Mouse (Mus musculus): ENCODE data around the gene H2-DMa. TPM values are rescaled to one million over a fixed set of nuclear protein-coding genes. Genes with fewer than 3 reads are reported as not detected.
A peak's percentile ranks its signal among the peaks of the same experiment; 100 is the strongest.

Gene H2-DMa
- polyA plus RNA-seq, 1 experiment from 2014 or later, result 6.9 TPM

DNA sequence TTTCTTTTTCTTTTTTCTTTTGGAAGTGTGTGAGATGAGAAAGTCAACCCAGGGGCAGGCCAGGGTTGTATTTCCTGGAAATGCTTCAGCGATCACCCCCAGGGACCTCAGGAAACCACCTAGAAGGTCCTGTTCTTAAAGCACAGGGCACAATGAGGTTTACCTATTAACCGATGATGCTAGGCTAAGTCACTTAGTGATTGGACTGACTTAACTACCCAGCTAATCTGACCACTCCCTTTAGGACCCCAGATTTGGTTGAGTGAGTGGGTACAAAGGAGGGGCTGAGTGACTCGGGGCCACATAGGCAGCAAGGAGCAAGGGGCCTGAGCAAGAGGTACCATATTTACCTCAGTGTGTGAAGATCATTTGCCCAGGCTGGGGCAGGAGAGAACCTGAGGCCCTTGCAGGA, 25.6 kb downstream of the H2-DMa start:
- peaks cover 27% of the 10 kb centered on the region for H3K27me3 ChIP-seq (ENCODE audit: poor library complexity, severe bottlenecking)
- 79% methylated on average over 3 of the region's 3 CpGs for WGBS
- H3K4me1 ChIP-seq, result peaks cover 12% of the 10 kb centered on the region
- H3K9me3 ChIP-seq, result no peaks in the 10 kb centered on the region
- H3K36me3 ChIP-seq (replicated peaks), result no peaks in the 10 kb centered on the region
- no peak overlapping the region for H3K4me3 ChIP-seq
- H3K27ac ChIP-seq, result no peak overlapping the region
- no peak for DNase-seq (ENCODE audit: extremely low spot score, low spot score)

DNA sequence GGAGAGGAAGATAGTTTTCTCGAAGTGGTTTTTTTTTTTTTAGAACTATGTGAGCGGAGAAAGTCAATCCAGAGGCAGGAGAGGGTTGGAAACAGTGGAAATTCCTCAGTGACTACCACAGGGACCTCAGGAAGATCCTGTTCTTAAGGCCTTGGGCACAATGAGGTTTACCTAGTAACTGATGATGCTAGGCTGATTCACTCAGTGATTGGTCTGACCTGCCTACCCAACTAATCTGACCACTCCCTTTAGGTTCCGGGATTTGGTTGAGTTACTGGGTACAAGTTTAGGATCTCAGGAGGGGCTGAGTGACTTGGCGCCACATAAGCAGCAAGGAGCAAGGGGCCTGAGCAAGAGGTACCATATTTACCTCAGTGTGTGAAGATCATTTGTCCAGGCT, 33.6 kb downstream of the H2-DMa start, which contains the start of gene H2-DMb1:
Gene H2-DMb1, plus strand, starts transcription at position 150 of the 400 bp plus-strand sequence.
- Histone ChIP-seq H3K27me3 (ENCODE audit: poor library complexity, severe bottlenecking) (0 out of 2 replicates have a peak, but pooled peaks cover under 1% of the 10 kb centered on the region), H3K4me3 (no peak within 1 kb of the TSS), H3K9me3 (no peaks in the 10 kb centered on the region), H3K36me3 (replicated peaks) (no peaks in the 10 kb centered on the region), H3K27ac (no peak within 1 kb of the TSS), H3K4me1 (no peaks in the 10 kb centered on the region)
- 63% methylated on average over 4 of the region's 4 CpGs for WGBS
- no peak for DNase-seq (ENCODE audit: extremely low spot score, low spot score)

DNA sequence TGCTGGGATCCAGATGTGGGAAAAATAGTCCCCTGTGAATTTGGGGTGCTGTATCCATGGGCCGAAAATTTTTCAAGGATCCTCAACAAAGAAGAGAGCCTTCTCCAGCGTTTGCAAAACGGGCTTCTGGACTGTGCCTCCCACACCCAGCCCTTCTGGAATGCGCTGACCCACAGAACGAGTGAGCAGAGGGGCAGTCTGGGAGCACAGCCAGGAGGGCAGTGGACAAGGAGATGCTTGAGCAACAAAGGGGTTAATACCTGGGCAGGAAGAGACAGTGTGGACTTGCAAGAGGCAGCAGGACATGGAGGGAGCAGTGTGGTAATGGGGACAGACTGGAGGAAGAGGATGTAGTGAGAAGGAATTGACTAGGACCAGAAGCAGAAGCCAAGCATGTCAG, 36.2 kb downstream of the H2-DMa start:
- WGBS, result 66% methylated on average over 5 of the region's 5 CpGs
- DNase-seq (ENCODE audit: extremely low spot score, low spot score), result no peak
- no peak overlapping the region for H3K4me3 ChIP-seq

DNA sequence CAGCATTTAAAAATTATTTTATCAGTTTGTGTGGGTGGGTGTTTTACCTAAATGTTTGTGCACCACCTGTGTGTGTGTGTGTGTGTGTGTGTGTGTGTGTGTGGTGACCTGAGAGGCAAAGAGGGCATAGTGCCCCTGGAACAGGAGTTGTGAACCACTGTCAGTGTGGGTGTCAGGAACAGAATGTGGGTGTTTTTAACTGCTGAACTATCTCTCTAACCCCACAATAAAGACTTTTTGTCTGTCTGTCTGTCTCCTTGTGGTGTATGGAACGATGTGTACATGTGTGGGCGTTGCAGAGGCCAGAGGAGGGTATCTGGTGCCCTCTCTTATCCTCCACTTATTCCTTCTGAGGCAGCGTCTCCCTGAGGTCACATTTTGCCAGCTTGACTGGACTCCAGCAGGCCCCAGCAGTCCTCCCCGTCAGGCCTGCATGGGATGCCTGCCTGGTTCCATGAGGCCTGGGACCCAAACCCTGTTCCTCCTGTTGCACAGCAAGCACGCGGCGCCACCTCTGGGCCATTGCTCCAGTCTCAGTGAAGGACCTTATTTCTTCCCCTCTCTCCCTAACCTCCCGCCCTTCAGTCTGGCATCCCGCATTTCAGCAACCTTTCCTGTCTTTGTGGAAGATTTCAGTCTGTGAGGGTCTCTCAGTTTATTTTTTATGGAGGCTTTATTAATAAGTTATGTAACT, 45.0 kb downstream of the H2-DMa start:
- peaks cover 9% of the 10 kb centered on the region; the same call in 1 of the 2 replicates for H3K9me3 ChIP-seq
- 42% methylated on average over 9 of the region's 9 CpGs for WGBS
- H3K4me1 ChIP-seq, result no peaks in the 10 kb centered on the region
- H3K27me3 ChIP-seq (ENCODE audit: poor library complexity, severe bottlenecking), result no peaks in the 10 kb centered on the region
- H3K4me3 ChIP-seq, result no peak overlapping the region
- DNase-seq (ENCODE audit: extremely low spot score, low spot score), result no peak
- H3K27ac ChIP-seq, result no peak overlapping the region
- no peaks in the 10 kb centered on the region for H3K36me3 ChIP-seq (replicated peaks)

More for the DNA sequence above, 36.2 kb downstream of the H2-DMa start:
- H3K9me3 ChIP-seq, result no peaks in the 10 kb centered on the region
- H3K36me3 ChIP-seq (replicated peaks), result no peaks in the 10 kb centered on the region
- H3K27me3 ChIP-seq (ENCODE audit: poor library complexity, severe bottlenecking), result no peaks in the 10 kb centered on the region
- H3K4me1 ChIP-seq, result no peaks in the 10 kb centered on the region
- H3K27ac ChIP-seq, result no peak overlapping the region

DNA sequence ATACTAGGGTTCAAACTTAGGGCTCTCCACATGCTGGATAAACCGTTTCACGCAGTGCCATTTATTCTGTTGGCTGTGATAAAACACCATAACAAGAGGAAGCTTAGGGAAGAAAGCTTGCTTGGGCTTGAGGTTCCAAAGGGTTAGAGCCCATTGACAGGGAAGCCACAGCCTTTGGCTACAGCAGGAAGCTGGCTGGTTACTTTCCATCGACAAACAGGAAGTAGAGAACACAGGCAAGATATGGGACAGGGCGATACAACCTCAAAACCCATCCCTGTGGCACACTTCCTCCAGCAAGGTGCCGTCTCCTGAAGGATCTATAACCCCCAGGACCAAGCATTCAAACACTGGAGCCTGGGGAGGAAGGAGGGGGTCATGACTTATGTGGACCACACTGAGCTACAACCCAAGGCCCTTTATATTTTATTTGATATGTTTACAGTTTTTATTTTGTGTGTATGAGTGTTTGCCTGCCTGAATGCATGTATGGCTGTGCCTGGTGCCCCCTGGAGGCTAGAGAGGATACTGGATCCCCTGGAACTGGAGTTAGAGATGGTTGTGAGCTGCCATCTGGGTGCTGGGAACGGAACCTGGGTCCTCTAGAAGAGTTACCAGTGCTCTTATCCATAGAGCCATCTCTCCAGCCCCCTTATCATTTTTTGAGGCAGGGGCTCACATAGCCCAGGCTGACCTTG, 45.8 kb downstream of the H2-DMa start:
- Histone ChIP-seq H3K4me1 (no peaks in the 10 kb centered on the region), H3K27me3 (ENCODE audit: poor library complexity, severe bottlenecking) (no peaks in the 10 kb centered on the region), H3K27ac (no peak overlapping the region), H3K9me3 (peaks cover 9% of the 10 kb centered on the region; the same call in 1 of the 2 replicates), H3K4me3 (no peak overlapping the region), H3K36me3 (replicated peaks) (no peaks in the 10 kb centered on the region)
- WGBS, result 87% methylated on average over 6 of the region's 6 CpGs
- no peak for DNase-seq (ENCODE audit: extremely low spot score, low spot score)

DNA sequence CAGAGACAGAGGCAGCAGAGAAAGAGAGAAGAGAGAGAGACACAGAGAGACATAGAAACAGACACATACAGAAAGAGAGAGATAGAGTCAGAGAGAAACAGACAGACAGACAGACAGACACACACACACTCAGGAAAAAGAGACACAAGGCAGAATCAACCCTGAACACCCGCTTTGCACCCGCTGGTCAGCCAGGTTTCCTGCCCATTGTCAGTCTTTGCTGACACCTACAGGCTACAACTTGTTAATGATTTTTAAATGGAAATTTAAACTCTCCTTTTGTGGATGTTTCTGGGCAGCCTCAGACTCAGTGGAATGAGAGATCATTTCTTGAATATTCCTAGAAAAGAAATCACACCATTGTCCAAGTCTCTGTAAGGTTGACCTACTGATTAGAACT, 49.9 kb downstream of the H2-DMa start:
- peaks cover 4% of the 10 kb centered on the region; the same call in 1 of the 2 replicates for H3K9me3 ChIP-seq
- DNase-seq (ENCODE audit: extremely low spot score, low spot score), result peak; percentile 31
- no peak overlapping the region for H3K27ac ChIP-seq
- WGBS, result 2% methylated on average over 2 of the region's 2 CpGs
- no peaks in the 10 kb centered on the region for H3K4me1 ChIP-seq
- H3K4me3 ChIP-seq, result no peak overlapping the region
- H3K27me3 ChIP-seq (ENCODE audit: poor library complexity, severe bottlenecking), result no peaks in the 10 kb centered on the region
- no peaks in the 10 kb centered on the region for H3K36me3 ChIP-seq (replicated peaks)

DNA sequence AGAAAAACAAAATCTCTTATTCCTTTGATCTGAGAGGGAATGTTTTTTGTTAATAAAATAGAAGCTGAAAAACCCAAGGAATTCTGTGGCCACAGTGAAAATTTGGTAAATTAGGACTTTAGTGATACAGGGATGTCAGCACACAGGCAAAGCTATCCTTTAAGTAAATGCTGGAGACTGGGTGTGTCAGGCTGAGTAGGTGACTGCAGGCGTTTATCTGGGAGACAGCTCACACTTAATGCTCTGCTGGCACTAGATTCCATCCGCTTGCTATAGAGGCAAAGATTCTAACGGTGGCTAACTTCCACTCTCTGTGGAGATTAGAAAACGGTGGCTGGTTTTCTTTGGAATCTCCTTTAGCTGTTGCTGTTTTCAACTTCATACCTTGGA, 51.1 kb downstream of the H2-DMa start:
- no peaks in the 10 kb centered on the region for H3K36me3 ChIP-seq (replicated peaks)
- H3K27ac ChIP-seq, result no peak overlapping the region
- H3K9me3 ChIP-seq, result peaks cover under 1% of the 10 kb centered on the region; the same call in 1 of the 2 replicates
- no peak for DNase-seq (ENCODE audit: extremely low spot score, low spot score)
- no peaks in the 10 kb centered on the region for H3K4me1 ChIP-seq
- no peaks in the 10 kb centered on the region for H3K27me3 ChIP-seq (ENCODE audit: poor library complexity, severe bottlenecking)
- WGBS, result 35% methylated on average over 4 of the region's 4 CpGs
- H3K4me3 ChIP-seq, result no peak overlapping the region

DNA sequence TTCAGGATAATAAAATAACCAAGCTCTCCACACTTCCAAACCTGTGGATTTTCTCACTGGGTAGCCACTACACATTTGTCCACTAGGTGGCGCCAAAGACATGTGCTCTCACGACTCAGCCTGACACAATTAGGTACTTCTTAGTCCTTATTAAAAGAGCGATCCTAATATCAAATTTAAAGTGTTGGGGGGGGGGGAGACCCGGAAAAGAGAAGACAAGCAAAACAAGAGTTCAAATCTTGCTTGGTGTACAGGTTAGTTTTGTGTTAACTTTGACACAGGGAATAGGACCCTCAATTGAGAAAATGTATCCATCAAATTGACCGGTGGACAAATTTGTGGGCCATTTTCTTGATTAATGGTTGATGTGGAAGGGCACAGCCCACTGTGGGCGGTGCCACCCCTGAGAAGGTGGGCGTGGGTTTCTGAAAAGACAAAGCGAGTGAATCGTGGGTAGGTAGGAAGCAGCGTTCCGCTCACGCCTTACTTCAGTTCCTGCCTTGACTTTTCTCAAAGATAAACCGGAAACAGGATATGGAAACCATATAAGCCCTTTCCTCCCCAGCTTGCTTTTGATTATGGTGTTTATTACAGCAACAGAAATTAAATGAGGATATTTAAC, 51.6 kb downstream of the H2-DMa start:
- H3K27me3 ChIP-seq (ENCODE audit: poor library complexity, severe bottlenecking), result no peaks in the 10 kb centered on the region
- no peak overlapping the region for H3K27ac ChIP-seq
- no peak overlapping the region for H3K4me3 ChIP-seq
- 46% methylated on average over 13 of the region's 13 CpGs for WGBS
- no peaks in the 10 kb centered on the region; the same call in 1 of the 2 replicates for H3K9me3 ChIP-seq
- H3K36me3 ChIP-seq (replicated peaks), result no peaks in the 10 kb centered on the region
- peak; percentile 71 for DNase-seq (ENCODE audit: extremely low spot score, low spot score)
- no peaks in the 10 kb centered on the region for H3K4me1 ChIP-seq

DNA sequence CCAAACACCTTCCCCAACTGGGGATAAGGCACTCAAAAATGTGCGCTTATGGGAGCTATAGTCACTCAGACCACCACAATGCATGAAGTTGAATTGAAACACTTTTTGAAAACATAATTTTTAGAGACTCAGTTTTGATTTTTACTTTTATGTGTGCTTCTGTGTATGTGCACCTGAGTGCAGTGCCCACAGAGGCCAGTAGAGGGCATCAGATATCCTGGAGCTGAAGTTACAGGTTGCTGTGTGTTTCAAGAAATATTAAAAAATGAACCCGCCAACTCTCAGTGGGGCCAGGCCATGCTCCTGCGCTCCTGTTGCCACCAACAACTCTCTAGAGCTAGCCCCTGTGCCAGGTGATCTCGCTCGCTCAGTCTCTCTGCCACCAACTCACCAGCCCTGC, 53.2 kb downstream of the H2-DMa start:
- no peaks in the 10 kb centered on the region for H3K27me3 ChIP-seq (ENCODE audit: poor library complexity, severe bottlenecking)
- DNase-seq (ENCODE audit: extremely low spot score, low spot score), result no peak
- whole genome bisulfite sequencing, result 94% methylated on average over 5 of the region's 5 CpGs

DNA sequence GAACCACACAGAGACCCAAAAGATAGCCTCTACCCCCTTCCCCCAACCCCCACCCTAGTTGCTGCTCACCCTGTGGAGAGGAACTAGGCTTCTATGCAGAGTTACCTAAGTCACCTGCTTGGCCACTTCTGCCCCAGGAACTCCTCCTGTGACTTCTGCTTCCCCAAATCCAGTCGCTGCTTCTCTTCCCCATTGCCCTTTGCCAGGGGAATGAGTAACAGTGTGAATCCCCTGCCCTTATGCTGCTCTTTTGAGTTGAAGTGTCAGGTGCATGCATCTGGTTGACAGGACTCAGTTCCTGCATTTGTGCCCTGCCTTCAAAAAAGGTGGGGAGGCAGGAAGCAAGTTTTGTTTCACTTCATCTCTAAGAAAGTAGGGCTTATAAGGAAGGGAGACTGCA, 54.7 kb downstream of the H2-DMa start:
- WGBS, result 59% methylated on average over 1 of the region's 1 CpGs
- H3K9me3 ChIP-seq, result peaks cover 7% of the 10 kb centered on the region; the same call in 1 of the 2 replicates
- H3K36me3 ChIP-seq (replicated peaks), result no peaks in the 10 kb centered on the region
- no peak overlapping the region for H3K27ac ChIP-seq
- H3K4me3 ChIP-seq, result no peak overlapping the region
- no peaks in the 10 kb centered on the region for H3K27me3 ChIP-seq (ENCODE audit: poor library complexity, severe bottlenecking)
- H3K4me1 ChIP-seq, result no peaks in the 10 kb centered on the region
- no peak for DNase-seq (ENCODE audit: extremely low spot score, low spot score)

More for the DNA sequence above, 53.2 kb downstream of the H2-DMa start:
- H3K4me3 ChIP-seq, result no peak overlapping the region
- peaks cover 6% of the 10 kb centered on the region; the same call in 1 of the 2 replicates for H3K9me3 ChIP-seq
- H3K27ac ChIP-seq, result no peak overlapping the region
- no peaks in the 10 kb centered on the region for H3K36me3 ChIP-seq (replicated peaks)
- no peaks in the 10 kb centered on the region for H3K4me1 ChIP-seq

DNA sequence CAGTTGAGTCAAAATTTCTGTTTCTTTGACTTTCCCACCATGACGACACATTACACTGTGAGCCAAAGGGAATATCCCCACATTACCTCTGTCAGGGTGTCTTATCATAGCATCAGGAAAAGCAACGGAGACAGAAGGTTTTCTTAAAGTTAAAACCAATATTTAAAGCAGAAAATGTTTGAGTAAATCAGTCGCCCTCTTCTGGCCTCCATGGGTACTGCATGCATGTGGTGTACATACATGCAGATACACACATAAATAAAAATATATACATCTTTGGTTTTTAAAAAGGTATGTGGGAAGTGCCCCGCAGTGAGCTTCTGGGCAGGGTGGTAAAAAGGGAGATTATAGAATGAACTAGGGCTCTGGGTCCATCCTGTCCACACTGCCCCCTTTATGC, 57.8 kb downstream of the H2-DMa start:
- no peak overlapping the region for H3K27ac ChIP-seq
- no peak for DNase-seq (ENCODE audit: extremely low spot score, low spot score)
- no peaks in the 10 kb centered on the region for H3K36me3 ChIP-seq (replicated peaks)
- no peaks in the 10 kb centered on the region for H3K27me3 ChIP-seq (ENCODE audit: poor library complexity, severe bottlenecking)
- no peak overlapping the region for H3K4me3 ChIP-seq
- H3K9me3 ChIP-seq, result peaks cover 7% of the 10 kb centered on the region; the same call in 1 of the 2 replicates
- 66% methylated on average over 4 of the region's 4 CpGs for WGBS
- no peaks in the 10 kb centered on the region for H3K4me1 ChIP-seq

DNA sequence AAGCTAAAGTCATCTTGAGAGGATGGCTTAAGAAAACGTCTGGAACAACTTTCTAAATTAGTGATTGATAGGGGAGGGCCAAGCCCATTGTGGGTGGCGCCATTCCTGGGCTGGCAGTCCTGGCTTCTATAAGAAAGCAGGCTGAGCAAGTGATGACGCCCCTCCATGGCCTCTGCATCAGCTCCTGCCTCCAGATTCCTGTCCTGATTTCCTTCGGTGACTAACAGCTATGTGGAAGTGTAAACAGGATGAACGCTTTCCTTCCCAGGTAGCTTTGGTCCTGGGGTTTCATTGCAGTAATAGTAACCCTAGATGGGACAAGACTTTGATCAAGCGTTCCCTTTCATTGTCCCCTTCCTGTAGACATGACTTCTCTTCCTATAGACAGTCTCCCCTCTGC, 59.7 kb downstream of the H2-DMa start:
- Histone ChIP-seq H3K27me3 (ENCODE audit: poor library complexity, severe bottlenecking) (peaks cover 12% of the 10 kb centered on the region), H3K36me3 (replicated peaks) (no peaks in the 10 kb centered on the region), H3K4me3 (no peak overlapping the region), H3K4me1 (no peaks in the 10 kb centered on the region), H3K27ac (no peak overlapping the region), H3K9me3 (peaks cover 7% of the 10 kb centered on the region; the same call in 1 of the 2 replicates)
- WGBS, result 73% methylated on average over 6 of the region's 6 CpGs
- DNase-seq (ENCODE audit: extremely low spot score, low spot score), result no peak

Data from forebrain, embryonic 10.5 days (tissue).